Mouse (Mus musculus): ENCODE results near the gene Actl6b. TPM values are rescaled to one million over a fixed set of nuclear protein-coding genes. Genes with fewer than 3 reads are reported as not detected.

The Actl6b gene
- total RNA-seq, 2 experiments from 2014 or later = not detected

- no peak for ATAC-seq (ENCODE audit: poor library complexity, severe bottlenecking)
Measured at GRCm38 (mm10) chr5:137528247-137528968, 24.9 kb upstream of the Actl6b start.

DNA sequence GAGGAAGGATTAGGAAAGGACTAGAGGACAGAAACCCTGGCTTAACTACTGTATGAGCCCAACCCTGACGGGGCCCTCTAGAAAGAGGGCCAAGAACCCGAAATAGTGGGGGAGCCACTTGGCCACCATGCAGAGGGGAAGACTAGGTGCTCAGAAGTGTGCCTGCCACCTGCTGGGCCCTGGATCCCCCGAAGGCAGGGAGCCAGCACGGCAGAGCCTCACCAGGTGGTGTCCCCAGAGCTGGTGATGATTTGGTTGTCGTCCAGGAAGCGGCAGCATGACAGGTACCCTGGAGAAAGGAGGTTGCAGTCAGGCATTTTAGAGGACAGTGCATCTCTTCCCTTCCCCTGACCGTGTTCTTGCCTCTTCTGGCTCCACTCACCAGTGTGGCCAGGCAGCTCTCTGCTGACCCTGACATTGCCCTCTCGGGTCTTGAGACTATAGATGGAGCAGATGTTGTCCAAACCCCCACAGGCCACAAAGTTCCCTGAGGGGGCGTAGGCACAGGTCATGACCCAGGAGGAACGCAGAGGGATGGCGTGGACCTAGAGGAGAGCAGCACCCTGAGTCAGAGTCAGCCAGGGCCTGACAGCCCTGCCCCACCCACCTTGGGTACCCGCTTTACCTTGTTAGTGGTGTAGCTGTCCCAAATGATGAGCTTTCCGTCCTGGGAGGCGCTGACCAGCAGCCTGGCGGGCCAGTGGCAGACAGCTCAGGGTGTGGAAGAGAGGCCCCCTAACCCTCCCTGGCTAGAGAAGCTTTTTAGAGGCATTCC lies 23.9 kb upstream of the Actl6b start:
- no peak for ATAC-seq (ENCODE audit: poor library complexity, severe bottlenecking)

- ATAC-seq (ENCODE audit: poor library complexity, severe bottlenecking) = no peak
Measured at GRCm38 (mm10) chr5:137530075-137530474, 23.2 kb upstream of the Actl6b start.

DNA sequence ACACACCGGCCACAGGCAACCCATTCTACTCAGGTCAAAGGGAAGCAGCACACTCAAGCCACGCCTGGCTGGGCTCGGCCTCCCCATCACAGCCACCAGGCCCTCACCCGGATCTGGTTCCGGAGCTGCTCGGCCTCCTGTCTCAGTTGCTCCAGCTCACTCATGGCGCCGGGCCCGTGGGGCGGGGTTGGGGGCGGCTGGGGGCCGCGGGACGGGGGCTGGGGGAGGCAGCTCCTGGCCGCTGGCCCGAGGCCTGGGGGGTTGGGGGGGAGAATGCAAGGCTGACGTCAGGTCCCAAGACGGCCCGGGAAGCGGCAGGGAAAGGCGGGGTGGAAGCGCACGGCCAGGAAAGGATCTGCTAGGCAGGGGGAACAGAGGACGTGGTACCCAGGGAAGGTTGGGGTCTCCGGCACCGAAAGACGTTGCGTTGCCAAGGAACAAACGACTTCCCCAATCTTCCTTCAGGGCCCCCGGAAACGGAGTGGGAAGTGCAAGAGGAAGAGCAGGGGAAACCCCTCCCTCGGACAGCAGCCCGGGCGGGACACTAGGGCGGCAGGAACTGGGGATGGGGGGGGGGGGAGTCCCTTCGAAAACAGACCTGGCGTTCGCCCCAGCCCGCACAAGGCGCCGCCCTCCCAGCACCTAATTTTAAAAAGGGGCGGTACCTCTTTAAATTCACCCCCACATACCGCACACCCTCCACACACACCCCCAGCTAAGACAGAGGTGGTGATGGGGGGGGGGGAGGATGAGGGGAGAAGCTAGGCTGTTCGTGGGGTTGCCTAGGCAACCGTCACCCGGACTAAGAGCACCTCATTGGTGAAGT lies 22.5 kb upstream of the Actl6b start:
- peak; percentile 43 for ATAC-seq (ENCODE audit: poor library complexity, severe bottlenecking)

DNA sequence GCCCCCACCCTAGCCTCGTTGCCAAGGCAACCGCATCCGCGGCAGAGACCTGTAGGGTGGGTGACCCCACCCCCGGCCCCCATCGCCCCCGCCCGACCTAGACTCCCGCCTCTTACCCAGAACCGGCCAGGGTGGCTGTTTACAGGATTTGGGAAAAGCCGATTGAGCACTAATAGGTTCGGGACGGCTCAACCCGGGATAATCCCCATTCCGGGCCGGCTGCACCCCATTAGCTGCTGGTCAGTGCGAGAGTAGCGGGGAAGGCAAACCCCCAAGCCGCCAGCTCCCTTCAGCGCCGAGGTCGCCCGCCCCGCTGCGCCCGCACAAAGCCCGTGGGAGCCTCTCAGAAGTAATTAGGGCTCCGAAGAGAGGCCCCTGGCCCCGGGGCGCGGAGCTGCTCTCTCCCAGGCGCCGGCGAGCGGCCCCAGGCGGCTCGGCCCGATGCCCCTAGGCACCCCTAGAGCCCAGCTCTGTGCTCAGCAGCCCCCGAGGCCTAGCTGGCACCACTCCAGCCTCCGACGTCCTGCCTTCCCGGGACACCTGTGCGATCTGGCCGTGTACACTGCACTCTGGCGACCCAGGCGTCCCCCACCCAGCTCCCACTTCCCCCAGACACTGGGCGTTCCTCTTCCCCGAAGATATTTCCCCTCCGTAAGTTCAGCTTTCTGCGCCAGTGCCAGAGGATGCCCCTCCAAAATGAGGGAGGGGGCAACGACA lies 21.7 kb upstream of the Actl6b start:
- ATAC-seq (ENCODE audit: poor library complexity, severe bottlenecking) = no peak

DNA sequence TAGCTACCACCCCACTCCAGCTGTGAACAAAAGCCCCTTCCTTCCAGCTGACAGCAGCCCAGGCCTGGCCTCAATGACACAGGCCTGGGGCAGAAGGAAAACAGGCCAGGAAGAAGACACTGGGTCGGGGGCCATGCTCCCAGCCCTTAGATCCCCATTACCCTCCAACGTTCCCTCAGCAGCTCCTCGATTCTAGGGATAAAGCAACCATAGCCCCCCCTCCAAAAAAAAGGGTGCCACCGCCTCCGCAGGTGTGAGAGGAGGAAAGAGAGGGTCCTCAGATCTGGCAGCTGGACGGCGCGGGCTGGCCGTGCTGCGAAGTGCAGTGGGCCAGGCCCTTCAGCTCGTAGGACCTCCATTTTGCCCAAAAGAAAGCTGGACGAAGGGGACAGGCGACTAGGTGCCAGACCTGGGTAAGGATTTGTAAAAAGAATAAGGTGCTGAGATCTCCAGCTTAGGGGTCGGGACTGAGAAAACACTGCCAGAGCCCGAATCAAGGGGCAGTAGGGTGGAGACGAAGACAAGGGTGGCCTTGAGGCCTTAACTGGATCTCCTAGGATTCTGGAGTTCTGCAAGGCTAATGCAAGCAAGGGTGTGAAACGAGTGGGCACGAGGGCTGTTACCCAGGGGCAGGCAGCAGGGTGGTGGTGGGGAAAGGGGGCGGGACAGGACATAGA lies 21.0 kb upstream of the Actl6b start:
- no peak for ATAC-seq (ENCODE audit: poor library complexity, severe bottlenecking)

DNA sequence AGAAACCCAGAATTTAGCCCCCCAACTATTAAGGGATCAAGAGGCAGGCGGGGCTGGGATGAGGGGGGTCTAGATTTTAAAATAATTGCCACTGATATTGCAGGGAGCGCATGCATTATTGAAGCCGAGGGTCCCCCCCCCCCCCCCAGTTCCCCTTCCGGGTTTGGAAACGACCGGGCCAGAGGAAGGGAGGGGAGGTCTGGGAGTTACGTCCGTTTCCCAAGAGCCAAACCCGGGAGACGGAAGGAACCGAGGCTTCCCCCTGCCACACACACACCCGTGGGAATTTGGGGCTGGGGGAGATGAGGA lies 20.6 kb upstream of the Actl6b start:
- peak; percentile 10 for ATAC-seq (ENCODE audit: poor library complexity, severe bottlenecking)

- peak; percentile 72 for ATAC-seq (ENCODE audit: poor library complexity, severe bottlenecking)
Measured at GRCm38 (mm10) chr5:137533117-137533827, 20.0 kb upstream of the Actl6b start, which contains the start of the genes Epo and Gnb2. Epo (minus strand) TSS chr5:137533242. Gnb2 (minus strand) TSS chr5:137533510.

DNA sequence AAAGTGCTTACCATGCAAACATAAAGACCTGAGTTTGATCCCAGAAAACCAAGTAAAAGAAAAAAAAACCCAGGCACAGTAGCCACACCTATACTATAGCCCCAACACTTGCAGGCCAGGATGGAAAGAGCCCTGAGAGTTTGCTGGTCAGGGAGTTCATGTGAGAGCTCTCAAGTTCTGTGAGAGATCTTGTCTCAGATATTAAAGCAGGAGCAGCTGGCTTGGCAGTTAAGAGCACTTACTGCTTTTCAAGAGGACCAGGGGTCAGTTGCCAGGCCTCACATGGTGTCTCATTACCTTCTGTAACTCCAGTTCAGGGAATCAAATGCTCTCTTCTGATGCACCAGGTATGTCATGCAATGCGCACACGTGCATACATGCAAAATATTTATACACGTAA lies 18.6 kb upstream of the Actl6b start:
- no peak for ATAC-seq (ENCODE audit: poor library complexity, severe bottlenecking)

GRCm38 (mm10) chr5:137535318-137535717 lies 18.0 kb upstream of the Actl6b start:
- no peak for ATAC-seq (ENCODE audit: poor library complexity, severe bottlenecking)

GRCm38 (mm10) chr5:137537461-137537860 lies 15.9 kb upstream of the Actl6b start:
- ATAC-seq (ENCODE audit: poor library complexity, severe bottlenecking) = no peak

- no peak for ATAC-seq (ENCODE audit: poor library complexity, severe bottlenecking)
Measured at GRCm38 (mm10) chr5:137539291-137539801, 14.0 kb upstream of the Actl6b start.

DNA sequence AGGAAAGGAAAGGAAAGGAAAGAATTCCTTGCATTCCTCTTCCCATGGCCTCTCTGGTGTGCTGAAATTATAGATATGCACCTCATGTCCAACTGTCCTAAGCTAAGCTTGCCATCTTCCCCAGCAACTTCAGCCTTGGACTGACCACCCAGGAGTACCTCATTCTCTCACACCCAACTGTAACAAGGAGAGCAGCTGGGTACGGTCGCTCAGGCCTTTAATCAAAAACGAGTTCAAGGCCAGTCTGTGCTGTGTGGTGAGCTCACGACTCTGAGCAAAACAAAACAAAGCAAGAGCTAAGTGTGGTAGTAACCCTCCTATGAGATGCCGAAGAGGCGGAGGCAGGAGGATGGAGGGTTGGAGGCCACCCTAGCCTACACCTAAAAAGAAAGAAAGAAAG lies 12.3 kb upstream of the Actl6b start:
- no peak for ATAC-seq (ENCODE audit: poor library complexity, severe bottlenecking)

DNA sequence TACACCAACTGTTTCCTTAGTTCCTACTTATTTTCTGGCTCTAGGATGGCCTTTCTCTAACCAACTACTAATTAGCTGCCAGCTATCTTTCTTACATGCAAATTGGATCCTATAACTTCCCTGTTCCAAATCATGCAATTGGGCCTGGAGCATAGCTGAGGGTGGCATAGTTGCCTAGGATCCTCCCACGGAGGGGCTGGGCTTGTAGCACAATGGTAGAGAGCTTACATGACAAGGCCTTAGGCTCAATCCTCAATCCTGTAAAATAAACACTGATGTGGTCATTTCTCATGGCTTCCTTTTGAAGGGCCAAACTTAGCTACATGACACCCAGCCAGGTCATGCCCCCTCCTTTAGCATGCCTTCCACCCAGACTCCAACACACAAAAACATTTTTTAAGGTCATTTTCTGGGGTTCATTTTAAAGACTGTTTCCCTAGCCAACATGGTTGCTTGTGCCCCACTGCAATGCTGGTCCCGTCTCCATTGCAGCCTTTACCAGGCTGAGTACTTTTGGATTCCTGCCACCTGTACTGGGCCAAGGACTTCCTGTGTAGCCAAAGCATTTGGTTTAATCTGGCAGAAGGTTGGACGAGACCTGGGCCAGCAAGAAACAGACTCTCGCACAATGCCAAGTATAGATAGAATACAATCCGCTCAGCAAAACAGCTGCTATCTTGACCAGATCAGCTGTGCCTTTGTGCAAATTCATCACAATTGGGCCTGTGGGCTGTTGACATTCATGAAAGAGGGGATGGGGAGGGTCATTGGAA lies 11.4 kb upstream of the Actl6b start:
- no peak for ATAC-seq (ENCODE audit: poor library complexity, severe bottlenecking)

GRCm38 (mm10) chr5:137544926-137545325 lies 8.4 kb upstream of the Actl6b start:
- no peak for ATAC-seq (ENCODE audit: poor library complexity, severe bottlenecking)

DNA sequence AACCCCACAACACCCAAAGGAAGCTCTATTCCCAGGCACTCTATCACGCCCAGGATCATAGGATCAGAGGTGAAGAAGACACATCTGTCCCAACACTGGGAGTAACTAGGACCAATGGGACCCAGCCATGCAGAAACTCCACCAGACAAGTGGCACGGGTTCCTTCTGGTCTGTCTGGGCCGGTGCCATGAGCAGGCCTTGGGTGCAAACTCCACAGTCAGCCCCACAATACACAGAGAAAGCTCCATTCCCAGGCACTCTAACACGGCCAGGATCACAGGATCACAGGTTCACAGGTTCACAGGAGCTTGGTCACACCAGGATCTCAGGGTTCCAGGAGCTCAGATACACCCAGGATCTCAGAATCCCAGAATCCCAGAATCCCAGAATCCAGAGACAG lies 7.7 kb upstream of the Actl6b start:
- no peak for ATAC-seq (ENCODE audit: poor library complexity, severe bottlenecking)

GRCm38 (mm10) chr5:137549840-137550239 lies 3.5 kb upstream of the Actl6b start:
- ATAC-seq (ENCODE audit: poor library complexity, severe bottlenecking) = no peak

- ATAC-seq (ENCODE audit: poor library complexity, severe bottlenecking) = 0 out of 2 replicates have a peak, but pooled peaks have one; percentile 40
Measured at GRCm38 (mm10) chr5:137551119-137551518, 2.2 kb upstream of the Actl6b start.

DNA sequence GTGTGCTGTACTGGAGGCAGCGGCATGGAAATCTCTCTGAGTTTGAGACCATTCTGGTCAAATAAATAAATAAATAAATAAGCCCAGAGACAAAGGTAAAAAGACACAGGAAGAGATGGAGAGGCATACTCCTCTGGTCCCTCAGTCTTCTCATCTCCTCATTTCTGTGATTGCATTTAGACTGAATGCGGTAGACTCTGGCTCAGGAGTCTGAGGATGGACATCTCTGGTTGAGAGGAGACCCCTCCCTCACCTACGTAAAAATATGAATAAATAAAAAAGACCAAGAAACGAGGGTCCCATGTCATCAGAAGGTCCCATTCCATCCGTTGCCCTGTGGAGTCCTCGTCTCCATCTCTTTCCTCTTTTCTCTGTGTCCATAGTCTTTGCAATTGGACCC lies 317 bp upstream of the Actl6b start:
- no peak for ATAC-seq (ENCODE audit: poor library complexity, severe bottlenecking)

Measured in megakaryocyte, adult 5-6 weeks (primary cell).